Mouse (Mus musculus) kidney, adult 9 months (tissue): ENCODE data around the gene Odf4.
A peak's percentile ranks its signal among the peaks of the same experiment; 100 is the strongest.
"Not testable (repeated sequence)": the region's sequence is repeated elsewhere in the genome, so short reads cannot be mapped to it uniquely, and the experiment has no call there.

Experiments
- DNase-seq: peaks from one replicate; pipeline ENCODE4 v3.0.0; 2022

Odf4 gene

GRCm38 (mm10) chr11:68946001-68946400 lies 19.1 kb upstream of the Odf4 start:
- no peak for DNase-seq

DNA sequence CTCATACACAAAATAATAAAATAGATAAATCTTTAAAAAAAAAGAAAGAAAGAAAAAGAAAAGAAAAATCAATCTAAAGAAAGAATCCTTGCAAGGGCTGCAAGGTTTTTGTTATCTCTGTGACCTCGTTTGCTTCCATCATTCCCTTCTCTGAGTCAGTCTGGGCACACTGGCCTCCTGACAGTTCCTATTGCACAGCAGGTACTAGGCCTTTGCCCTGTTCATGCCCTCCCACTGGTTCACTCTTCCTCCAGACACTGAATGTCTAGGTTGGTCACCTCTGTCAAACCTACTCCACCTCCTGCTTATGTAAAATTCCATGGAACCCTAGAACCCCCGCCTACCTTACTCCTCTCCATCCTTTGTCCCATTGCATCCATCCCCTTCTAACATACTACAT lies 18.4 kb upstream of the Odf4 start:
- no peak for DNase-seq

GRCm38 (mm10) chr11:68942731-68943130 lies 15.8 kb upstream of the Odf4 start:
- peak; percentile 80 for DNase-seq

DNA sequence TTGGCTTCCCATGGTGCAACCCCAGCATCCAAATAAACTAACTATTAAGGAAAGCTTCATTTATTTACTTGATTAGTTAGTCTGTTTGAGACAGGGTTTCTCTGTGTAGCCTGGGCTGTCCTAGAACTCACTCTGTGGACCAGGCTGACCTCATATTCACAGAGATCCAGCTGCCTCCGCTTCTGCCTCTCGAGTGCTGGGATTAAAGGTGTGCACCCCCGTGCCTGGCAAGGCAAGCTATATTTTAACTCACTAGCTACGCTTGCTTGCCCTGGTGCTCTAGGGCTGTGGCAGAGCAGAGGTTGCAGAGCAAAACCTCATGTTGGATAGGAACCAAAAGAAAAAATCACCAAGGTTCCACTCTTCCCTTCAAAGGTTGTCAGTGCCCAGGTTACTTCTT lies 13.6 kb upstream of the Odf4 start:
- peak; percentile 95 for DNase-seq

- peak; percentile 97 for DNase-seq
Observed at GRCm38 (mm10) chr11:68939451-68940304, 12.8 kb upstream of the Odf4 start.

GRCm38 (mm10) chr11:68936951-68937350 lies 10.1 kb upstream of the Odf4 start:
- DNase-seq: not testable (repeated sequence)

DNA sequence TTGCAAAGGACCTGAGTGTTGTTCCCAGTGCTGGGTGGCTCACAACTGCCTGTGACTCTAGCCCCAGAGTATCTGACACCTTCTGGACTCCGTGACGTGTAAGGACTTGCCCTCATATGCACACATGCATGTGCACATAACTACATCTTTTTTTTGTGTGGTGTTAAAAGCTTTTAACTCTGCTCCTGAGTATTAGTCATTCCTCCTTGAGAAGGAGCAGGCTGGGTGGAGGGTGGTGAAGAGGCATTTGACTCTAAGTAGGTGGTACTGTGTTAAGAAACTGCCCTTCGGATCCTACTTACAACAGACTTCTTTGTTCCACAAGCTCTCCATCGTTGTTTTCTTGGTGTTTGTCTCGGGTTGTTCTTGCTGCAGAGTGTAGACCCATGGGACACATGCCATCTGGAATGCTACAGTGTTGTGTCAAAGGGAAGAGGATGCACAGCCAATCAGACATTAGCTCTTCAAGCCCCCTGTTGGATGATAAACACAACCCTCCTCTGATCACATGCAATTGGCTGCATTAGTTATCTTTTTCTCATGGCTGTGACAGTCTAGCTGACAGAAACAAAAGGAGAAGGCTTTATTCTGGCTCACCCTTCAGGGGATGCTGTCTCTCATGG lies 7.1 kb upstream of the Odf4 start:
- DNase-seq: no peak

DNA sequence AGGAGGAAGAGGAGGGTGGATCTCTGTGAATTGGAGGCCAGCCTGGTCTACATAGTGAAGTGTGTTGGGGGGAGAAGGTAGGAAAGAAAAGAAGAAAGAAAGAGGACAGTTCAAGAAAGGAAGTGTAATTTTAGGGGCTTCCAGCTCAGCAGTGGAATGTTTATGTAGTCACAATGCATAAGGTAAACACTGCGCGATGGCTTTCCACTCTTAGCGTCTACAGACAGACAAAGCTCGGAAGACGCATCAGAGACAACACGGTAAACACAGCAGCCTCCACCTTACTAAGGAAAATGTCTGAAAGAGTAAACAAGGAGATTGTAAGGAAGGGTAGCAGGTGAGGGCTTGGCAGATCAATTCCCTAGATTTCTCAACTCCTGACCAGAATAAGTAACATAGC lies 3.1 kb upstream of the Odf4 start:
- no peak for DNase-seq

- DNase-seq: no peak
Observed at GRCm38 (mm10) chr11:68924749-68925148, 2.1 kb downstream of the Odf4 start.

GRCm38 (mm10) chr11:68923191-68923590 lies 3.7 kb downstream of the Odf4 start:
- DNase-seq: peak; percentile 57

GRCm38 (mm10) chr11:68914566-68914965 lies 12.3 kb downstream of the Odf4 start:
- no peak for DNase-seq

GRCm38 (mm10) chr11:68911531-68912177 lies 15.2 kb downstream of the Odf4 start:
- DNase-seq: peak; percentile 42

GRCm38 (mm10) chr11:68908846-68909503 lies 17.9 kb downstream of the Odf4 start:
- peak; percentile 44 for DNase-seq

DNA sequence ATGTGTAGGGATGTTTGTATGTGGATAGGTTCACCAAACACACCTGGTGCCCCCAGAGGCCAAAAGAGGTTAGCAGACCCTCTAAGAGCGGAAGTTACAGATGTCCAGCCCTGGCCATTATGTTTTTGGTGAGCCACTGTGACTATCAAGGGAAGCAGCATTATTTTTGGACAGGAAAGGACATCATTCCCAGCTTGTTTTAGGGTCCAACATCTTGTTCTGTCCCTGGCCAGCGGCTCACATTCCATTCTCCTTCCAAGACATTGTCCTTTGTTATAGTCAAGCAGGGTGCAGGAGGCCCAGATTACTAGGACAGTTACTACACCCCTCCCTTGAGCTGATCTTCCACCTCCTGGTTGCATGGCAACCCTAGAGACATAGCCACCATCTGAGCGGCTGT lies 19.6 kb downstream of the Odf4 start:
- no peak for DNase-seq

GRCm38 (mm10) chr11:68906461-68906790 lies 20.5 kb downstream of the Odf4 start:
- peak; percentile 35 for DNase-seq

DNA sequence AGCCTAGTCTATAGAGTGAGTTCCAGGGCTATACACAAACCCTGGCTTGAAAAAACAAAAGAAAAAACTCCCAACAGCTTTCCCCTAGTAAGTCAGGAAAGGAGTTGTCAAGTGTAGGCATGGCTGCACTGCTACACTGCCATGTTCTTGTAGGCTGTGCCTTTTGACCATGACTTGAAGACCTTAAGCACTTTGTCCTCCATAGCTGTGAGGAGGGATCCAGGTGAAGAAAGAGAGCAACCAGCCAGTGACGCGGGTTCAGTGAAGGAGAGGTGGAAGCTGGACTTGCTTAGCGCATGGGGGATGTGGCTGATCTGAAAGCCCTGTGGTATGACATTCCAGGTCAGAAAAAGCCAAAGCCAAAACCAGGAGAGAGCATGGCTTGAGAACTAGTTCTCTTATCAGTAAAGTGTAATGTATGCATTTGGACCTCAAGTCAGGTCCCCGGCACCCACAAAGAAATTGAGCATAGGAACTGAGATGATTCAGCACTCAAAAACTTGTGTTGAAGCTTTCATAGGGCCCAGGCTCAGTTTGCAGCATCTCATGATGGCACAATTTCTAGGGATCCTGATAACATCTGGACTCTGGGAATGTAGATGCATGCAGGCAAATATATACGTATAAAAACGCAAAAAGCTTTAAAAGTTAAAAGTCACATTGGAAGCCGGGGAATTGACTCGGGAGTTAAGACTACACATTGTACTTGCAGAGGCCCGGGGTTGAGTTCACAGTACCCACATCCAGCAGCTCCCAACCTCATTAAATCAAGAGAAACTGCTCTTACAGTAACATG lies 21.0 kb downstream of the Odf4 start:
- DNase-seq: no peak

- DNase-seq: no peak
Observed at GRCm38 (mm10) chr11:68905138-68905531, 21.7 kb downstream of the Odf4 start.

GRCm38 (mm10) chr11:68904375-68905137 lies 22.3 kb downstream of the Odf4 start:
- DNase-seq: peak; percentile 92

- no peak for DNase-seq
Observed at GRCm38 (mm10) chr11:68903775-68904174, 23.1 kb downstream of the Odf4 start.

- no peak for DNase-seq
Observed at GRCm38 (mm10) chr11:68902823-68903222, 24.1 kb downstream of the Odf4 start.

- no peak for DNase-seq
Observed at GRCm38 (mm10) chr11:68902367-68902766, 24.5 kb downstream of the Odf4 start.

DNA sequence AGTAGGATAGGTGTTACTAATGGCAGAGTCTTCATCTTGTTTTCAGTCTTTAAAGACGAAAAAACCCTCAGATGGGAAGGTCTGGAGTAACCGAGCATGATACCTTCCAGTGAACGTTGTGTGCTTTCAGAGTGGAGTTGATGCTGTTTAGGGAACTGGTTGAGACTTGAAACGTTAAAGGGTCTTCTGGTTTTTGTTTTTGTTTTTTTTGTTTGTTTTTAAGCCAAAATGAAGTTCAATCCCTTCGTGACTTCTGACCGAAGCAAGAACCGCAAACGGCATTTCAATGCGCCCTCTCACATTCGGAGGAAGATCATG lies 24.9 kb downstream of the Odf4 start:
- DNase-seq: no peak
